Mouse (Mus musculus) heart, postnatal 0 days (tissue): ENCODE results near the gene Ebna1bp2. TPM values are rescaled to one million over a fixed set of nuclear protein-coding genes. Genes with fewer than 3 reads are reported as not detected.

Source experiments
- ATAC-seq: fragments of 200-750 bp; cut with Nextera tagmentation; 2 replicates; pipeline ENCODE4 v1.8.0; 2017; ENCODE audit warnings: low read depth, moderate number of reproducible peaks, moderate library complexity; ENCODE audit not compliant: insufficient read depth
- DNase-seq: peaks from one replicate; pipeline ENCODE4 v3.0.0-alpha.2; 2016; ENCODE audit warnings: low spot score
- H3K27ac ChIP-seq: fragments of 300-500 bp; sonication (generic); 2 replicates; pipeline ENCODE4 v1.5.1; 2014; ENCODE audit warnings: low read depth, mild to moderate bottlenecking
- H3K27me3 ChIP-seq: fragments of 300-500 bp; sonication (generic); 2 replicates; pipeline ENCODE4 v1.6.1; 2014; ENCODE audit warnings: low read length, mixed read lengths; ENCODE audit not compliant: control insufficient read depth, insufficient read depth
- H3K36me3 ChIP-seq: fragments of 300-500 bp; sonication (generic); replicated peaks from 2 replicates; pipeline ENCODE4 v1.6.1; 2014; ENCODE audit warnings: low read length, mixed read lengths; ENCODE audit not compliant: control insufficient read depth, insufficient read depth
- H3K4me1 ChIP-seq: fragments of 300-500 bp; sonication (generic); 2 replicates; pipeline ENCODE4 v1.6.1; 2014; ENCODE audit warnings: antibody characterized with exemption; ENCODE audit not compliant: control insufficient read depth, insufficient read depth
- H3K4me2 ChIP-seq: fragments of 300-500 bp; sonication (generic); 2 replicates; pipeline ENCODE4 v1.6.1; 2014; ENCODE audit warnings: low read depth, mild to moderate bottlenecking, low read length, moderate library complexity
- H3K4me3 ChIP-seq: fragments of 300-500 bp; sonication (generic); 2 replicates; pipeline ENCODE4 v1.5.1; 2014; ENCODE audit warnings: low read depth, low read length
- H3K9ac ChIP-seq: fragments of 300-500 bp; sonication (generic); replicated peaks from 2 replicates; pipeline ENCODE4 v1.6.1; 2014; ENCODE audit warnings: low read depth, low read length, mixed read lengths
- H3K9me3 ChIP-seq: fragments of 300-500 bp; sonication (generic); replicated peaks from 2 replicates; pipeline ENCODE4 v1.6.1; 2016; ENCODE audit warnings: low read length; ENCODE audit not compliant: control insufficient read depth
- CTCF ChIP-seq: IDR thresholded peaks from 2 replicates; pipeline ENCODE4 v1.5.1; 2016; ENCODE audit warnings: antibody characterized with exemption, control low read depth, low read depth
- EP300 ChIP-seq: IDR thresholded peaks from 2 replicates; pipeline ENCODE4 v1.6.1; 2016; ENCODE audit warnings: antibody characterized with exemption, low read depth
- WGBS: fragments of 180-500 bp; shearing (Covaris S2); extraction: QIAGEN DNeasy Blood & Tissue Kit; methylation state at CpG from one replicate; pipeline ENCODE4 v1.1.7; 2014; 5-methylcytosine and 5-hydroxymethylcytosine counted together
- polyA plus RNA-seq: library from polyadenylated mRNA; unstranded; fragments of >200 nt; fragmentation: Nextera tagmentation; extraction: Ambion mirVana; gene quantifications from 2 replicates; pipeline ENCODE4 v1.2.1, GENCODE M21; 2015
- total RNA-seq: library from RNA; depleted of rRNA; stranded (reverse); fragments of >200 nt; gene quantifications from 2 replicates; pipeline ENCODE4 v1.2.3, GENCODE M21; 2014; ENCODE audit warnings: low replicate concordance

The Ebna1bp2 gene
- total and polyA plus RNA-seq, 2 experiments from 2014 or later, result 5.9 to 64.4 TPM

DNA sequence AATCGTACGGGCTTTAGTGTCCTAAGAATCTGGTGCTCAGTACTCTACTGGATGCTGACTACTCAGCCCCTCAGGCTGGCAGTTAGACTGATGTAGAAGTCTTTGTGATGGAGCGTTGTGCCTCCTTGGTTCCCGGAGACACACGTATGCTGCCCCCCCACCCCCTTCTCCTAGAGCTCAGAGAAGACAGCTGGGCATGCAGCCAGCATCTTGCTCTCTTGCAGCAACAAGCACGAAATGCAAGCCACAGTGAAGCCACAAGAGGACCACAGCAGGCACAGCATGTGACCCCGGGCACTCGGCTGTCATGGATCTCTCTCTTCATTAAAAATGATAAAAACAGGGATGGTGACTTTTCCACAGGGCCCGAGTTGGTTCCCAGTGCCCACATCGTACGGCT is 5.2 kb upstream of the Ebna1bp2 start:
- Histone ChIP-seq H3K4me1 (no peaks in the 10 kb centered on the region), H3K9ac (no peak overlapping the region), H3K36me3 (no peaks in the 10 kb centered on the region), H3K9me3 (no peaks in the 10 kb centered on the region), H3K27me3 (peaks cover 4% of the 10 kb centered on the region; the same call in 1 of the 2 replicates), H3K27ac (no peak overlapping the region), H3K4me2 (no peak overlapping the region), H3K4me3 (no peak overlapping the region)
- ATAC-seq, result no peak
- TF ChIP-seq CTCF (no peak), EP300 (no peak)
- DNase-seq, result no peak
- 75% methylated on average over 11 of the region's 11 CpGs for WGBS

DNA sequence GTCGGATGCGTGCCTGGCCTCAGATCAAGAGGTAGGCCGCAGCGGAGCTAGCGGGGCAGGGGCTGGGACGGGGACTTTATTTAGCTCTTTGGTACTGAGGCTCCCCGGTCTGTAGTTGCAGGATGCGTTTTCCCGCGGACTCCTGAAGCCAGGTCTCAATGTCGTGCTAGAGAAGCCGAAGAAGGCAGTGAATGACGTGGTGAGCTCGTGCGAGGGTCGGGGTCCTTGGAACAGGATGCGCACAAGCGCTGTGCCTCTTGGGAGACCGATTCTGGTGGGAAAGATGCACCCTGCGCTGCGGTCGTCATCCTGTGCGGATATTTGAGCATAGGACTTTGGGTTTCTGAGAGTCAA is 345 bp downstream of the Ebna1bp2 start:
- 0% methylated on average over 23 of the region's 23 CpGs for WGBS
- no peak for DNase-seq
- Histone ChIP-seq H3K4me3 (peak overlapping the region; percentile 66), H3K36me3 (peaks cover 31% of the 10 kb centered on the region), H3K27ac (no peak overlapping the region), H3K4me1 (peaks cover 11% of the 10 kb centered on the region), H3K4me2 (peak overlapping the region; percentile 82), H3K9ac (peak overlapping the region; percentile 50), H3K27me3 (no peaks in the 10 kb centered on the region), H3K9me3 (no peaks in the 10 kb centered on the region)
- TF ChIP-seq EP300 (no peak), CTCF (no peak)
- ATAC-seq, result peak; percentile 36; the same call in 1 of the 2 replicates

DNA sequence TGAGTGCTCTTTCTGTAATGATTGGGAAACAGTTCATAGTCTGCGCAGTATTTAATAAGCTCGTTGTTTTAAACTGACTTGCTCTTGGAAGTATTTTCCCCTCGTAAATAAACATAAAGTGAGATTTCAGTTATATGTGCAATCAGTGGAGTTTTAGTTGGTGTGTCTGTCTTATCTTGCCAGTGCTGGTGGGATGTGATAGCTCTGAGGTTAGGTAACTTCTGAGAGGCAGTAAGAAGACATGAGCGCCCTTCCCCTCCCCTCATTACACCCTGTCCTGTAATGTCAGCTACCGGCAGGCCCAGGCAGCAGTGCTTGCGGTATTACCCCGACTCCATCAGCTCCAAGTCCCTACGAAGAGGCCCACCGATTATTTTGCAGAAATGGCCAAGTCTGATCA is 1.2 kb downstream of the Ebna1bp2 start:
- H3K36me3 ChIP-seq, result peaks cover 40% of the 10 kb centered on the region
- 84% methylated on average over 9 of the region's 9 CpGs for WGBS

DNA sequence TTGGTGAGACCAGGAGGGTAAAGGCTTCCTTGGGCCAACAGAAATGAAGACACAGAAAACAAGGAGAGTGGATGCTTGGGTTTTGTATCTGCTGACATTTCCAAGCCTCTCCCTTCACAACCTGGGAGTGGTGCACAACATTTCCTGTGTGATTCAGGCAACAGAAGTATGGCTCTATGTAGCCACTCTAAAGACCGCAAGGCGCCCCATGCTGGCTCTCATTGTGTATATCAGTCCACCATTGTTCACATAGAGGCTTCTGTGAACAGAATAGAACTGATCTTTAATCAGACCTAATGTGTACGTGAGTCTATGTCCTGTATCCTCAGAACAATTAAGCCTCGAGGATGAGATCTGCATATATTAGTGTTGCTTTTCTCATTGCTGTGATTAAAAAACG is 9.7 kb downstream of the Ebna1bp2 start:
- no peaks in the 10 kb centered on the region for H3K4me1 ChIP-seq
- TF ChIP-seq CTCF (no peak), EP300 (no peak)
- no peak for ATAC-seq
- 90% methylated on average over 5 of the region's 5 CpGs for WGBS
- H3K9ac ChIP-seq, result no peak overlapping the region
- DNase-seq, result no peak
- no peak overlapping the region for H3K4me2 ChIP-seq
- no peak overlapping the region for H3K27ac ChIP-seq
- no peak overlapping the region for H3K4me3 ChIP-seq
- H3K36me3 ChIP-seq, result peaks cover 37% of the 10 kb centered on the region
- H3K27me3 ChIP-seq, result no peaks in the 10 kb centered on the region
- H3K9me3 ChIP-seq, result no peaks in the 10 kb centered on the region

More for the DNA sequence above, 1.2 kb downstream of the Ebna1bp2 start:
- DNase-seq (no peak), ATAC-seq (no peak)
- Histone ChIP-seq H3K4me1 (peaks cover 11% of the 10 kb centered on the region), H3K9me3 (no peaks in the 10 kb centered on the region), H3K4me2 (peak overlapping the region; percentile 82), H3K27ac (no peak overlapping the region), H3K9ac (no peak overlapping the region), H3K4me3 (peak overlapping the region; percentile 66), H3K27me3 (no peaks in the 10 kb centered on the region)
- TF ChIP-seq CTCF, result no peak
- TF ChIP-seq EP300, result no peak

DNA sequence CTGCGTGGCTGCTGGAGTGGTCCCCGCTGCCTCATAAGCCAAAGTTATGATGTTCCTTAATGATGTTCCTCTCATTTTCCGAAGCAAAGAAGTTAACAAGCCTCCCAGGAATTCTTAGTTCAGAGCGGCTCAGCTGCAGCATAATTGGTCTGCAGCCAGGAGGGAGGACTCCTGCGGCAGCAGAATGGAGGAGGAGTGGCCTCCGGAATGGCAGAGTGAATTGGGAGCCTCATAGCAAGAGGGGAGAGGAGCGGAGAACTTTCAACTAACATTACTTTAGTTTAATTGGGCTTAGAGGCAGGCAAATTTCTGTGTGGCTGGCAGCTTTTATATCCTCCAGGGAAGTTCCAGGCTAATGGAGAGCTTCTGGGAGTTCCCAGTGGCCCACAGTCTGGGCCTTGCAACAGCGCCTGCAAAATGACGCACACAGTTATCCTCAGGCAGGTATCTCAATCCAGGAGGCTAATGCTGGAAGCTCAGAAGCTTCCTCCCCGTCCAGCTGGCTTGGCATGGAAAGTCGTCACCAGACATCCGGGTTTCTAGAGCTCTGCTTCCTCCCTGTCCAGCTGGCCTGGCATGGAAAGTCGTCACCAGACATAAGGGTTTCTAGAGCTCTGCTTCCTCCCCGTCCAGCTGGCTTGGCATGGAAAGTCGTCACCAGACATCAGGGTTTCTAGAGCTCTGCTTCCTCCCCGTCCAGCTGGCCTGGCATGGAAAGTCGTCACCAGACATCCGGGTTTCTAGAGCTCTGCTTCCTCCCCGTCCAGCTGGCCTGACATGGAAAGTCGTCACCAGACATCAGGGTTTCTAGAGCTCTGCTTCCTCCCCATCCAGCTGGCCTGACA is 22.0 kb downstream of the Ebna1bp2 start:
- Histone ChIP-seq H3K4me1 (no peaks in the 10 kb centered on the region; the same call in 1 of the 2 replicates), H3K9ac (no peak overlapping the region), H3K9me3 (no peaks in the 10 kb centered on the region), H3K27ac (peak overlapping the region; percentile 64), H3K4me2 (peak overlapping the region; percentile 31; the same call in 1 of the 2 replicates), H3K4me3 (no peak overlapping the region), H3K27me3 (no peaks in the 10 kb centered on the region), H3K36me3 (no peaks in the 10 kb centered on the region)
- DNase-seq (peak; percentile 9), ATAC-seq (no peak)
- WGBS, result 27% methylated on average over 20 of the region's 20 CpGs
- TF ChIP-seq EP300 (peak; percentile 63; the same call in 1 of the 2 replicates), CTCF (no peak)
